Mouse (Mus musculus) ovary, postnatal 14 days (tissue): ENCODE results near the gene Fgl2.

Experiments
- DNase-seq: peaks from one replicate; pipeline ENCODE4 v3.0.0; 2022; ENCODE audit warnings: low spot score

The Fgl2 gene

DNA sequence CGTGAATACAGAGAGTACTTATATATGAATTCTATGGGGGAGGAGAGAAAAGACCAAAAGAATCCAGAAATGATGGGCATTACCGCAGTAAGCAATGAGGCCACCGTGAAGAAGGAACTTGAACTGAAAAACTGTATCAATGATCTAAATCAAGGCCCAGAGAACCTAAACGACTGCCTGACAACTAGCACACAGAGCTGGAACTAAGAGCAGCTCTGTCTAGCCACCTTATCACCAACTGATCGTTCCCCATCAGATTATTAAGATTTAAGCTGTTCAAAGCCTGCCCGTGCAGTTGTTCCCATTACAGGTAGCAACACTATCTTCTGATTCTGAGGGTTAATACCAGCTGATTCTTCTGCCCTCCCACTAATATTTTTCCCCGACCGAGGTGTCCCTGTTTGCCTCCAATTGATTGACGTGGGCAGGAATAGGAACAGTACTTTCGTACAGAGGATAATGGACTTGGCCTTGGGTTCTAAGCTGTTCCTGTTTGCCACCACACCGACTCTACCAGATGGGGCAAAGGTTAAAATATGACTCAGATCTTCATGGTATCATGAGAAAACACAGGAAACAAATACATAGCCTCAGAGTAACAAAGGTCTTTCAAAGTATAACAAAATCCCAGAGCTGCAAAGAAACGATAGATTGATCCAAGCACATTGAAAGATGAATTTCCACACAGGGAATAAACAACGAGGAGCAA, 12.0 kb downstream of the Fgl2 start:
- DNase-seq = no peak

DNA sequence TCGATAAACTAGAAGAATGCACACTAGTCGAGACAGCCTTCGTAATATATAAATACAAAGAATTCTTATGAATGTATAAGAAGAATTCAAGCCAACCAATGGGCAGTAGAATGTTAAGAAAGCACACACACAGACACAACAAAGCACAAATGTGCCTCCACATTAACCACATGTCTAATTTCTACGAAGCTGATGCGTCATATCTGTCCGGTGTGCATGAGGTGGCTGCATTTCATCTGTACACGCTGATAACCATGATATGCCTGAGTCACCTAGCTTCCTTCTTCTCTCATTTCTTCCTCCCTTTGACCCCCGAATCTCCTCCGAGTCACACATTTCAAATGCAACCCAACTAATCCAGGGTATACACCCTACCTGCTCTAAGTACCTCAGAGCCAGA, 12.5 kb downstream of the Fgl2 start:
- no peak for DNase-seq

DNA sequence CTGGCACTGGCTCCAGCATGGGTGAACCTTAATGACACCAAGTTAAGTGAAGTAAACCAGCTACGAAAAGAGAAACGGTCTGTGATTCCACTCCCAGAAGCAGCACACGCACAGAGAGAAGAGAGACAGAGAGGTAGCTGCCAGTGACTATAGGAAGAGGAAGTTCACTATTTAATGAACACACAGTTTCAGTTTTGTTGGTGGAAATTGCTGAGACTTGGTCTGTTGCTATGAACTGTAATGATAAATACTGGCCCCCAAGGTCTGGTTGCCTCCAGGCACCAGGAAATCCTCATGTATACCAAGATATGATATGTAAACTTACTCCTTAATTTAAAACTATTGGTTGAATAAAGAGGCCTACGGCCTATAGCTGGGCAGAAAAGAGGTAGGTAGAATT, 14.0 kb downstream of the Fgl2 start:
- no peak for DNase-seq

DNA sequence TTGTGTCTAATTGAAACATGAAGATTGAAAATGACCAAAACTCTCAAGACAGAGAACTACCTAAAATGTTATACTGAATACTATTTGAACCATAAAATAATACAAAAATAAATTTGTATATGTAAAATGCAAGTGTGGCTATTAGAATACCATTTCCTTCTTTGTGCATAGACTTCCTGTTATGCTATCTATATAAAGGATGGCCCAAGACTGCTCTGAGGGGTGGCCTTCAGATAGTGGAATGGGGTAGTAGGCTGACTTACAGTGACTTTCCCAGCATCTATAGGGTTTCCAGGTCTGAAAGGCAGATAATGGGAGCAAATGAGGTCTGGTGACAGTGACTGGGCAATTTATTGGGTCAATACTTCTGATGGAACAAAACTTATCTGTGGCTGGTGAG, 14.9 kb downstream of the Fgl2 start:
- no peak for DNase-seq

DNA sequence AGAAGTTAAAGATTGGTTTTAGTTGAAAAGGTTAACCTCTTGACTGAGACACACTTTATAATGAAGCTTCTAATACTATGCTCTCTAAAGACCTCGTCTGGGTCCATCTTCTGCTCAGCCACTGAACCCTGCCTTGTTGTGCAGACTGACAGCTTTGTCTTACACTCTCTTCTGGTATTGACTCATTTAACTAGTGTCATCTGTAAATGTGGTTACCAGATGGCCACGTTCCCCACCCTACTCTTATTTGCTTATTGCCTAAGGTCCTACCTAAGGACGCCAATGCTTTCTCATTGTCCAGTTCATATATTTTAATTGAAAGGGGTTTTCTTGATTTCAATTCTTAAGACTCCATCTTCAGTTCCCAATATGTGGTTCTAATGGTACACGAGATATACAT, 16.4 kb downstream of the Fgl2 start:
- DNase-seq = no peak

DNA sequence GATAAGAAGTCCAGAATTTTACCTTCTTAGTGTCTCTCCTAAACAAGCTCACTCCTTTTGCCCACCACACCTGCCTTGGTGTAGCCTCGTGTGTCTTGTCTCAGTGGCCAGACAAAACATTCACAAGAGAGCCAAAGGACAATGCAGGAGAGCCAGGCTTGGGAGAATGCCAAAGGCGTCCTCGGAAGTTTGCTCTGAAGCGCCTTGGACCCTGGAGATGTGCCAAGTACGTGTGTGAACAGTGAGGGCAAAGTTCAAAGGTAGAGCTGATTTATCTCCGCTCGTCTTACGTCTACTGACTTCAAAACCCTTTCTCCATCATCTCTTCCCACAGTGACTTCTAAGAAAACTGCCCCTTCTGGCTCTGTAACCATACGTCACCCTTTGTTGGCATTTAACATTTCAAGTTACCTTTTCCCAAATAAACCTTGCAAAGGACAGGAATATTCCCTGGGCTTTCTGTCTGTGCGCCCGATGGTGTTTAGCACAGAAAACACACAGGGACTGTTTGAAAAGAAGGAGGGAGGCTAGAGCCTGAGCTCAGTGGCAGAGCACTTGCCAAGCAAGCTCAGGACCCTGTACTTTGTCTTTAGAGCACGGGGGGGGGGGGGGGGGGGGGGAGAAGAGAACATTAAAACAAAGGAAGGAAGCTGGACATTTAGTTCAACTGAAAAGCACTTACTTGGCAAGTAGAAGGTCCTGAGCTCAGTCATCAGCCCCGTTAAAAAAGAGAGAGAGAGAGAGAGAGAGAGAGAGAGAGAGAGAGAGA, 19.4 kb downstream of the Fgl2 start:
- DNase-seq = no peak

DNA sequence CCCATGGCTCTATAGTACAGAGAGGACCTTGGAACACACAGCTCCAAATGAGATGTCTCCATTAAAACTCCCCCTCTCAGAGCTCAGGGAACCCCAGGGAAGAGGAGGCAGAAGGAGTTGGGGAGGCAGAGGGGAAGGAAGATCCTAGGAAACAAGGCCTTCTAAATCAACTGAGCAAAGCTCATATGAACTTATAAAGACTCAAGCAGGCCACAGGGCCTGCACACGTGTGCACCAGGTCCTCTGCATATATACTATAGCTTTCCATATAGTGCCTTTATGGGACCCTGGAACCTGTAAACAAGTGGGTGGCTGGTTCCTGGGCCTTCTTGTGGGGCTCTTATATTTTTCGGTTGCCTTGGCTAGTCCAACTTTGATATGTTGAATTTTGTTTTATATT, 22.1 kb downstream of the Fgl2 start:
- DNase-seq = no peak

DNA sequence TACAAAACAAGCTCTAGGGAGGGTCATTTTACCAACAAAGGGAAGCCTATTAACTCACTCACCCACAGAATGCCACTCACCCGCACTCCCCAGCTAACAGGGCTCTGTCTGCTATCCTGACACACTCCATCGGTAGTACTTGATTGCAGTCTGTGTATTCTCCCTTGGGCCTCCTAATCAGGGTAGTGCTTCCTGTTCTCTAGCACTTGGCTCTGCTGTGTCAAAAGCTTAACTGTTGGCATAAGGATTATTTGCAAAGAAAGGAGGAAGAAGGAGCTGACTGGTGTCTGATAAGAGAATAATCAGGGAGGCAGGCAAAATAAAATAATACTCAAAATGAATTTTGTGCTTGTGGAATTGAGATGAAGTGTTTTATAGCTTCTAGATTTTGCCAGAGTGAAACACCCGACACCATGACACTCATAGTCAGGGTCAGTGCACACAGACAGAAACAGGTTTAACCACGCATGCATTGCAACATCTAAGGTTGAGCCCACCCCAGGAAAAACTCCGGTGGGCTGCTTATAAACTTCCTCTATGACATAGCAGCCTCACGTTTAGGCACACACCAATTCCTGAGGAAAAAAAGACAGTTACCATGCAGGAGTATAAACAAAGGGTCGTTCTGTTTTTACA, 22.9 kb downstream of the Fgl2 start:
- DNase-seq = no peak

DNA sequence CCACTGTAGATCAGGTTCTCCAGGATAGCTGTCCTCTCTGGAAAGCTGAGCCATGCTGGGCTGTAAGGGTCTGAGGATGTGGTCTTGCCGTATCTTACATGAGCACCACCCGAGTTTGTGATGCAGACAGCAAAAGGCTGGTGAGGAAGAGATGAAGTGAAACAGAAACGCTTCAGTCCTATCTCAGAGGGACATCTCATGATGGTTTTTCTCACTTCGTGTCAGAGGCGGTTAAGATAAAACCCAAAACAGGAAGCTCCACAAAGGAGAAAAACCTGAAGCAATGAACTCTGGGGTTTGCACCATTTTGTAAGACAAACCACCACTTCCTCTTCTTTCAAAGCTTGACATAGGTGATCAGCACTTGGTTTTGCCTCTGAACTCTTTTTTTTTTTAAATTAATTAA, 38.8 kb downstream of the Fgl2 start:
- no peak for DNase-seq

DNA sequence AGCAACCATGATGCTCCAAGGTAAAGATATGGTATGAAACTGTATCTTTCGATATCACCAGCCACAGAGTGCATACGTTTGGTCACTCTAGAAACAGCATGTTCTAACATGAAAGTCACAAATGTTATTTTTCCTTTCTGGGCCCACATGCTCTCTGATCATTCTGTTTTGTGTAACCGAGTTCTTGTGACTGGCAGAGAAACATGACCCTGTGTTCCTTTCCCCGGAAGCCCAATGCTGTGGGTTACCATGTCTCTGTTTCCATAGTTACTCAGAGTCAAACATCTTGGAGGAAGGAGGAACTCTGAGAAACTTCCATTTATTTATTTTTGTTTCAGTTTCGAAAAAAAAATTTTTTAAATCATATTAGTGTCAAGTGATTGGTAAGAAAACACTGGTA, 39.6 kb downstream of the Fgl2 start:
- DNase-seq = no peak

DNA sequence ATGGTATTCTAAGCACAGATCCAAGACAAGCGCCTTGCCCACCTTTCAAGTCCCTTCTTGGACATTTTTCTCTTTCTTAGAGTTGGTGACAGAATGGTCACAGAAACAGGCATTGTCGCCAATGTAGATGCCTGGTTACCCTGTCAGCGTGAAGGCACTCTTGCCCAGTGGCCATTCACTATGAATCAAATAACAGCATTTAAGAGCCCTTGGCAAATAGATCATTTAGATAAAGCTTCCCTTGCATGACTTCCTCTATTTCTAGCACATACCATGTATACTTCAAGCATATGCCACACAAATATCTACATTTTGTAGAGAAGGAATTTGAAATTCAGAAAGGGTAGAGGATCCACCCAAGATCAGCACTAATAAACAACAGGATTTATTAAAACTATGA, 40.9 kb downstream of the Fgl2 start:
- no peak for DNase-seq

DNA sequence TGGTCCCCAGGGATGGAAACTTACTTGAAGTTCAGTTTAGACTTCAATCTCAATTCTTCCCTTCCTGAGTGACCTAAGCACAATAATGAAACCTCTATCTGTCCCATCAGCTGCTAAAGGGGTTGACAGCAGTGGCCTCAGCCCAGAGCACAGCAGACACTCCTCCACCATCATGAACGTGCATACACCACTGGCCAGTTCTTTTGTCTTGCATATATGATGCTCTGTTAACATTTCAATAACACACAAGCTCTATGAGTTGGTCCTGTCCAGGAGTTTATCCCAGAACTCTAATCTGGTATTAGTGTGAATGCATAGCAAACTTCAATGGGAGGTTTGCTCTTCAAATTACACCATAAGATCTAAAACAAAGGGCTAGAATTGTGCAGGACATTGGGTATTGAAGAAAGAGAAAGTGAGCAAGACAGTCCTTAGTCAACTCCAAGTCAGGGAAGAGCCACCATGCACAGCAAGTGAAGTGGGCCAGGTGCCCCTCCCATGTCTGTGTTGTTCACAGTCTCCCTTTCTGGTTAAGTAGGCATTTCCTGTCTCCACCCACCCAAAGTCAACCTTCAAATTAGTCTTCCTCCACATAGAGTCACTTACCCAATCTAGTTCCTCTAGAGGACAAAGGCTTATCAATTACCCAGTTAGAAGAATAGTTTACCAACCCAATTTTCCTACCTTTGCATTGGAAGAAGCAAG, 41.8 kb downstream of the Fgl2 start:
- DNase-seq = no peak

DNA sequence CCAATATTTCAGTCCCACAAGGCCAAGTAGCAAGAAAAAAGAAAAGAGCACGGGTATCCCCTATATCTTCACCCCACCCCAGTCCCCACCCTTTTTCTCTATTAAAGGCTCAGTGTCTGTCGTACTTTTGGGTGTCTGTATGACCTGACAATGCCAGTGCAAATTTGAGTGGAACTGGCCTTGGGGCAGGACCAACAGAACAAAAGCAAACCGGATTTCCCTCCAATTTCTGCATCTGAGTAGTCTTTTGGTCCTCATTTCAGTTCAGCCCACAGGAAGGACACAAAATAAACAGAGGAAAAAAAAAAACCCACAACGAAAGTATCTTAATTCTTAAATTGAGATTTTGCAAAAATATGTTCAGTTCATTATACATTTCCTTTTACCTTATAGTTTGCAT, 46.2 kb downstream of the Fgl2 start:
- DNase-seq = no peak

DNA sequence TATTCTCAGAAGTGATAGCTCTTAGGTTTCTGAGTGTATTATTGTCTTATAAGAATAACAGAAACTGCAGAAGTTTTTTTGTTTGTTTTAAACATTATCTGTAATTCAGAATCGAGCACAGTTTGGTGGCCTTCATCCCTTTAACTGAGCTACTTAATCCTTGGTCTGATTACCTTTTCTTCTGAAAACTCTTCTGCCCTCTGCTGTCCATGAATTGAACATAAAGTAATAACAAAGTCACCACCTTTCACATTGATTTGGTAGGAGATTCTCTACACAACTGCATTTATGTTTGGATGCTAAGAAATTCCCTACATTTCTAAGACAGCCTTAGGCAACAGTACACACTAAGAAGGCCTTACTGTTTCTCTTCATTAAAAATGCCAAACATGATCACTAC, 48.2 kb downstream of the Fgl2 start:
- DNase-seq = no peak

DNA sequence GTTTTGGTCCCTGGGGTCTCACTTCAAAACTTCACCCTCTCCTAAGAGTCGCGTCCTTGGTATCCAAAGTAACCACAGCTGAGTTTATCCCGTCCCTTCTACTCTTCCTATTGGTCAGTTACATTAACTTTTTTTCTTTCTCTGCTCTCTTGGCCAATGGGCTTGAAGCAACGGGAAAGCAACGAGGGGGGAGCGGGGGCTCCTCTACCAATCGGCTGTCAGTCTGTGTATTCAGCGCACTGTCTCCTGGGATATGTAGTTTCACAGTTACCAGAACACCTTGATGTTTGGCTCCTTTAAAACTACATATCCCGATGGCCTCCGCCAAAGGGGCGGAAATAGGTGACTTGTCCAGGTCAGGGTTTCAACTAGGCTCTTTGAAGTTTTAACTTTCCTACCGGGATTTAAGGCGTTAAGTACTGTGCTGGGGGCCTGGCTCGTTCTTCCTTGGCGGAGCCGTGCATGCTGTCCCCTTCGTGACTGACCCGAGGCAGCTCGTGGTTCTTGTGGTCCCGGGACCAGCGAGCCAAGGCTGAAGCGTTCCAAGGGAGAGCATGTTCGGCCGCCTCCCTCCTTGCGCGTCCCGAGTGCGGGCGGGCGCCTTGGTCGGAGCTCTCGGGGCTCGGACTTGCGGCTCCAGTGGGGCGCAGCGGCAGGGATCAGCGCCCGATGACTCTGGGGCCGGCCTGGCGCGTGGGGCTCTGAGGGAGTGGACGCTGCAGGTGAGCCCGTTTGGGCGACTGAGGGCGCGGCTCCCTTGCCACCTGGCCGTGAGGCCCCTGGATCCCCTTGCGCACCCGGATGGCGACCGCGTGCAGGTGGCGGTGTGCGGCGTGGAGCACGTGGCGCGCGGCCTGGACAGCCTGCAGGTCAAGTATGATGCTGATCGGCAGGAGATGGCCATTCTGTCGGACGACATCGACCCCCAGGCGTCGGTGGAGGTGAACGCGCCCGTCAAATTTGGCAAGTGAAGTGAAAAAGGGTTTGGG, 52.5 kb downstream of the Fgl2 start, which contains the start of the genes Ccdc146 and Fam185a:
Gene Ccdc146, minus strand, starts transcription at position 64 of the 989 bp plus-strand sequence.
Gene Fam185a, plus strand, starts transcription at position 345 of the 989 bp plus-strand sequence.
- DNase-seq = peak; percentile 70

DNA sequence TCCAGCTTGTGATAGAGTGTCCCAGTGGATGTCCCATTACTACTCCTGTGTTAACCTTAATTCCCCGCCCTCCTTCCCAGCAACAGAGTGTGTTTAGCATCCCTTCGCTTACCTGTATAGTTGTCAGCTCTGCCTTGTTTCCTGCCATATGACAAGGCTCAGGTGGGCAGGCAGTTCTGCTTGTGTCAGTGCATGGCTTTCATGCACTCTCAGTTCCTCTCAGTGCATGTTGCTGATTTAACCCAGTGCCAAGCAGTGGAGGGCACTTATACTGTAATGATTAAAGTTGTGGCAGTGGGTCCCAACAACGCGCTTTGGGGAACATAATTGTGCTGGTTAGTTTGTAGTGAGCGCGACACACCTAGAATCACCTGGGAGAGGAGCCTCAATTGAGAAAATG, 54.2 kb downstream of the Fgl2 start:
- DNase-seq = no peak
